Comparison of ENCODE assay signal across 31 mouse cellular contexts in the genomic region with DNA sequence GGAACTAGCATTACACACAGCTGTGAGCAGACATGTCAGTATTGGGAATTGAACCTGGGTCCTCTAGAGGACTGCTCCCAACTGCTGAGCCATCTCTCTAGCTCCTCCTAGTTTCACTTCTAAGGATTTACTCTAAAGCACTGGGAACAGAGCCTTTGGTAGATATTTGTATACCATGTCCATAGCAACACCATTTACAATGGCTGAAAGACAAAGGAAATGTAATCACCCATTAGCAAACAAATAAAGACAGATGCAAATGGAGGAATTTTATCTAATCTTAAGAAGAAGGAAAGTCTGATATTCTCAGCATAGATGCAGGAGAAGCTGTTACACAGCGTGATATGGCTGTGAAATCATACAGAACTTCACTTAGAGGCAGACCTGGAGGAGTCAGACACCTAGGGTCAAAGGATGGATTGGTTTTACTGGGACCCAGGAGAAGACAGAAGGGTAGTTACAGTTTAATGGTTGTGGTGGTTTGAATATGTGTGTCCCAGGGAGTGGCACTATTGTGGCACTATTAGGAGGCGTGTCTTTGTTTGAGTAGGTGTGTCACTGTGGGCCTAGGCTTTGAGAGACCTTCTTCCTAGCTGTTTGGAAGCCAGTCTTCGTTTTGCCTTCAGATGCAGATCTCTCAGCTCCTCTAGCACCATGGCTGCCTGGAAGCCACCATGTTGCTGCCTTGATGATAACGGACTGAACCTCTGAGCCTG. TPM values are rescaled to one million over a fixed set of nuclear protein-coding genes. Genes with fewer than 3 reads are reported as not detected.
"Had no signal": no experiment of that assay in that cellular context is flagged by ENCODE, and none has a peak within 500 bp of the region (broad histone marks: within the 10 kb centered on the region; RNA-seq: fewer than 3 reads in every experiment).

No protein-coding gene starts in this region.

- H3K27me3 ChIP-seq: liver, embryonic 13.5 days had no signal

- H3K36me3 ChIP-seq: liver, embryonic 13.5 days had no signal

- DNase-seq: kidney, adult 9 months; kidney, postnatal 25 days; layer of hippocampus, adult 9-11 months; liver, embryonic 13.5 days; lung, adult 2 months; lung, postnatal 14 days; lung, postnatal 4 days; midbrain, embryonic 14.5 days; thymus, postnatal 25 days had no signal

- H3K9me3 ChIP-seq: liver, embryonic 13.5 days had no signal

- H3K27ac ChIP-seq: kidney, postnatal 0 days; layer of hippocampus, adult 2 months; liver, embryonic 13.5 days had no signal

- H3K4me3 ChIP-seq: layer of hippocampus, adult 2 months; liver, embryonic 13.5 days had no signal

- H3K4me1 ChIP-seq: liver, embryonic 13.5 days had no signal

RNA-seq across cellular contexts. Expression of gene 1700024P04Rik, which starts 7.1 kb away (rescaled TPM):
- total RNA-seq: layer of hippocampus, adult 2 months; layer of hippocampus, postnatal 25 days; left cerebral cortex, adult 18-20 months; left cerebral cortex, postnatal 10 days; left cerebral cortex, postnatal 36 days; liver, adult 2 months; megakaryocyte progenitor cell, adult 5-6 weeks; megakaryocyte-erythroid progenitor cell, adult 5-6 weeks; midbrain, postnatal 0 days had no signal
- polyA plus RNA-seq: kidney, postnatal 0 days; large intestine, adult 2 months; limb, embryonic 11.5 days; limb, embryonic 14.5 days; liver, adult 2 months; liver, embryonic 13.5 days; liver, embryonic 16.5 days; lung, adult 2 months; lung, embryonic 16.5 days; midbrain, embryonic 11.5 days; midbrain, embryonic 14.5 days; midbrain, postnatal 0 days; neural tube, embryonic 11.5 days; neural tube, embryonic 14.5 days; small intestine, adult 2 months; spleen, adult 2 months; stomach, embryonic 14.5 days; thymus, postnatal 0 days had no signal
